Mouse (Mus musculus) bone marrow, adult 2 months (tissue): ENCODE data around the gene Wnt2b. TPM values are rescaled to one million over a fixed set of nuclear protein-coding genes. Genes with fewer than 3 reads are reported as not detected.

Experiments used
- H3K27ac ChIP-seq: fragments of 200-500 bp; 2 replicates; pipeline ENCODE4 v1.5.1; 2012; ENCODE audit warnings: low read depth, mild to moderate bottlenecking, control low read depth, inconsistent platforms, low read length; ENCODE audit not compliant: control insufficient read depth, poor library complexity, insufficient read depth
- H3K4me1 ChIP-seq: fragments of 200-500 bp; 2 replicates; pipeline ENCODE4 v1.6.1; 2011; ENCODE audit warnings: low read length; ENCODE audit not compliant: control insufficient read depth, insufficient read depth
- H3K4me3 ChIP-seq: fragments of 200-500 bp; replicated peaks from 2 replicates; pipeline ENCODE3; 2011; ENCODE audit warnings: mild to moderate bottlenecking, low read depth, low read length, control low read depth; ENCODE audit not compliant: control insufficient read depth
- CTCF ChIP-seq: fragments of 200-500 bp; IDR thresholded peaks from 2 replicates; pipeline ENCODE4 v1.5.1; 2011; ENCODE audit warnings: low read length, control low read depth; ENCODE audit not compliant: control insufficient read depth, insufficient read depth
- POLR2A ChIP-seq: fragments of 200-500 bp; IDR thresholded peaks from 2 replicates; pipeline ENCODE4 v1.6.1; 2011; ENCODE audit warnings: low read depth, mild to moderate bottlenecking, control low read depth, low read length, borderline replicate concordance; ENCODE audit not compliant: control insufficient read depth
- WGBS: fragments of 180-500 bp; shearing (Covaris S2); methylation state at CpG from one replicate; pipeline ENCODE4 v1.1.7; 2018; 5-methylcytosine and 5-hydroxymethylcytosine counted together
- polyA plus RNA-seq: library from polyadenylated mRNA; stranded (reverse); fragments of >200 nt; gene quantifications from 2 replicates; pipeline ENCODE4 v1.2.4, GENCODE M21; 2011; ENCODE audit warnings: low replicate concordance; ENCODE audit not compliant: missing spikeins, insufficient read depth, insufficient read length

Wnt2b gene
- polyA plus RNA-seq, 1 experiment = not detected

- H3K4me3 ChIP-seq = no peak overlapping the region
- 82% methylated on average over 8 of the region's 8 CpGs for WGBS
- H3K4me1 ChIP-seq = no peaks in the 10 kb centered on the region
- no peak for TF ChIP-seq CTCF
- TF ChIP-seq POLR2A = no peak
- H3K27ac ChIP-seq = no peak overlapping the region
Observed at GRCm38 (mm10) chr3:105000561-105000960, 38.8 kb upstream of the Wnt2b start.

- no peak overlapping the region for H3K4me3 ChIP-seq
- TF ChIP-seq CTCF (no peak), POLR2A (no peak)
- H3K4me1 ChIP-seq = no peaks in the 10 kb centered on the region
- no peak overlapping the region for H3K27ac ChIP-seq
- WGBS = 57% methylated on average over 6 of the region's 6 CpGs
Observed at GRCm38 (mm10) chr3:104997563-104997962, 35.8 kb upstream of the Wnt2b start.

- TF ChIP-seq POLR2A (no peak), CTCF (no peak)
- Histone ChIP-seq H3K4me3 (no peak overlapping the region), H3K4me1 (no peaks in the 10 kb centered on the region), H3K27ac (no peak overlapping the region)
- 53% methylated on average over 7 of the region's 7 CpGs for WGBS
Observed at GRCm38 (mm10) chr3:104995707-104996106, 34.0 kb upstream of the Wnt2b start.

GRCm38 (mm10) chr3:104994415-104994841 is 32.7 kb upstream of the Wnt2b start:
- Histone ChIP-seq H3K4me3 (no peak overlapping the region), H3K27ac (no peak overlapping the region), H3K4me1 (no peaks in the 10 kb centered on the region)
- TF ChIP-seq CTCF (no peak), POLR2A (no peak)
- WGBS = 85% methylated on average over 3 of the region's 3 CpGs

GRCm38 (mm10) chr3:104993800-104994199 is 32.1 kb upstream of the Wnt2b start:
- Histone ChIP-seq H3K4me3 (no peak overlapping the region), H3K4me1 (no peaks in the 10 kb centered on the region), H3K27ac (no peak overlapping the region)
- 41% methylated on average over 4 of the region's 4 CpGs for WGBS
- TF ChIP-seq POLR2A (no peak), CTCF (no peak)

- H3K27ac ChIP-seq = no peak overlapping the region
- WGBS = 11% methylated on average over 23 of the region's 23 CpGs
- no peaks in the 10 kb centered on the region for H3K4me1 ChIP-seq
- TF ChIP-seq CTCF (peak; percentile 88), POLR2A (no peak)
- H3K4me3 ChIP-seq = no peak overlapping the region
Observed at GRCm38 (mm10) chr3:104992709-104993388, 31.1 kb upstream of the Wnt2b start.

GRCm38 (mm10) chr3:104991703-104992102 is 30.0 kb upstream of the Wnt2b start:
- Histone ChIP-seq H3K4me1 (no peaks in the 10 kb centered on the region), H3K27ac (no peak overlapping the region), H3K4me3 (no peak overlapping the region)
- TF ChIP-seq CTCF = no peak
- WGBS = 78% methylated on average over 5 of the region's 5 CpGs

GRCm38 (mm10) chr3:104987884-104988283 is 26.2 kb upstream of the Wnt2b start:
- no peak overlapping the region for H3K27ac ChIP-seq
- TF ChIP-seq CTCF (no peak), POLR2A (no peak)
- WGBS = 75% methylated on average over 5 of the region's 5 CpGs
- no peaks in the 10 kb centered on the region for H3K4me1 ChIP-seq
- no peak overlapping the region for H3K4me3 ChIP-seq

GRCm38 (mm10) chr3:104979735-104980134 is 18.0 kb upstream of the Wnt2b start:
- Histone ChIP-seq H3K27ac (no peak overlapping the region), H3K4me1 (no peaks in the 10 kb centered on the region), H3K4me3 (no peak overlapping the region)
- 75% methylated on average over 5 of the region's 5 CpGs for WGBS
- no peak for TF ChIP-seq CTCF
- no peak for TF ChIP-seq POLR2A
